Mouse (Mus musculus): ENCODE measurements around the gene Stk4. TPM values are rescaled to one million over a fixed set of nuclear protein-coding genes. Genes with fewer than 3 reads are reported as not detected.
A peak's percentile ranks its signal among the peaks of the same experiment; 100 is the strongest.

Gene Stk4
- polyA plus RNA-seq, 2 experiments, result 16.1 to 23.2 TPM

DNA sequence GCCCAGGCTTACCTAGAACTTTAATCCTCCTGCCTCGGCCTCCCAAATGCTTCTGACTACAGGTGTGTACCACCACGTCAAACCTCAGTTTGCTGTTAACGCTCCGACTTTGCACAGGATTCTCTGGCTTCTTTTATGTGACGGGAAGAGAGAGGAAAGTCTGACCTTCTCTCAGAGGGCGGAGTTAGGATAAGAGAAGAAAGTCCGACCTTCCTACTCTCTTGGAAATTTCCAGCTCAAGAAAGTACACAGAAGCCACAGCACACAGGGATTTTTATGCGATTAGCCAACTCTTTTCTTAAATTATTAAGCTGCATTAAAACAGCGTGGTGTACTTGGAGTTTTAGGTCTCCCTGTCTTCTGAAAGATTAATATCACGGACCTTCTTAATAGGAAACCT is 74.4 kb downstream of the Stk4 start:
- DNase-seq (ENCODE audit: low spot score) (no peak), ATAC-seq (ENCODE audit: low FRiP score, low read depth) (no peak)
- Histone ChIP-seq H3K9ac (ENCODE audit: low read depth, low read length, severe bottlenecking) (no peak overlapping the region), H3K4me2 (replicated peaks; ENCODE audit: low read depth, low read length, severe bottlenecking) (no peak overlapping the region), H3K27ac (replicated peaks; ENCODE audit: low read depth, low read length) (no peak overlapping the region), H3K4me3 (replicated peaks; ENCODE audit: low read length) (no peak overlapping the region), H3K9me3 (ENCODE audit: control insufficient read depth, low read length) (no peaks in the 10 kb centered on the region), H3K4me1 (ENCODE audit: control insufficient read depth, insufficient read depth, low read length) (peaks cover 42% of the 10 kb centered on the region), H3K36me3 (ENCODE audit: control insufficient read depth, insufficient read depth, low read length) (peaks cover 2% of the 10 kb centered on the region; the same call in 1 of the 2 replicates), H3K27me3 (ENCODE audit: control insufficient read depth, insufficient read depth, low read length) (no peaks in the 10 kb centered on the region)
- TF ChIP-seq POLR2A (IDR thresholded peaks at IDR 0.05; ENCODE audit: borderline replicate concordance, extremely low read depth, insufficient read depth, insufficient read length), result no peak
- 81% methylated on average over 10 of the region's 10 CpGs for WGBS

DNA sequence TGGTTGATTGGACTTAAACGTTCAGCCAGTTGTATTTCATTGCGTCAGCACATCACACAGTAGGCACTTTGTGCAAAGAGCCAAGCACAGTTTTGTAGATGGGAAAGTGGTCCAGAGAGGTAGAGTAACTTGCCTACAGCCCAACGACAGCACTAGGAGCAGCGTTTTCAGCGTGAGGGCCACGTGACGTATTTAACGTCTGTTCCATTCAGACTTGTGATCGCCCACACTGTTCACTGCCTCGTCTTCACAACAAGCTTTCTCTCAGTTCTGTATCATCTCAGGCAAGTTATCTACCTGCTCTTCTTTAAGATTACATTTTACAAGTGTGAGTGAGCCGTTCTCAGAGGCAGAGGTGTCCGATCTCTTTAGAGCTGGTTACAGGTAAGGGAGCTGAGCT is 76.4 kb downstream of the Stk4 start:
- Histone ChIP-seq H3K4me2 (replicated peaks; ENCODE audit: low read depth, low read length, severe bottlenecking) (no peak overlapping the region), H3K36me3 (ENCODE audit: control insufficient read depth, insufficient read depth, low read length) (peaks cover 2% of the 10 kb centered on the region), H3K9me3 (ENCODE audit: control insufficient read depth, low read length) (no peaks in the 10 kb centered on the region), H3K4me3 (replicated peaks; ENCODE audit: low read length) (no peak overlapping the region), H3K4me1 (ENCODE audit: control insufficient read depth, insufficient read depth, low read length) (peaks cover 48% of the 10 kb centered on the region), H3K27me3 (ENCODE audit: control insufficient read depth, insufficient read depth, low read length) (no peaks in the 10 kb centered on the region), H3K27ac (replicated peaks; ENCODE audit: low read depth, low read length) (no peak overlapping the region), H3K9ac (ENCODE audit: low read depth, low read length, severe bottlenecking) (no peak overlapping the region)
- TF ChIP-seq POLR2A (IDR thresholded peaks at IDR 0.05; ENCODE audit: borderline replicate concordance, extremely low read depth, insufficient read depth, insufficient read length), result no peak
- ATAC-seq (ENCODE audit: low FRiP score, low read depth) (no peak), DNase-seq (ENCODE audit: low spot score) (no peak)
- WGBS, result 95% methylated on average over 12 of the region's 12 CpGs

DNA sequence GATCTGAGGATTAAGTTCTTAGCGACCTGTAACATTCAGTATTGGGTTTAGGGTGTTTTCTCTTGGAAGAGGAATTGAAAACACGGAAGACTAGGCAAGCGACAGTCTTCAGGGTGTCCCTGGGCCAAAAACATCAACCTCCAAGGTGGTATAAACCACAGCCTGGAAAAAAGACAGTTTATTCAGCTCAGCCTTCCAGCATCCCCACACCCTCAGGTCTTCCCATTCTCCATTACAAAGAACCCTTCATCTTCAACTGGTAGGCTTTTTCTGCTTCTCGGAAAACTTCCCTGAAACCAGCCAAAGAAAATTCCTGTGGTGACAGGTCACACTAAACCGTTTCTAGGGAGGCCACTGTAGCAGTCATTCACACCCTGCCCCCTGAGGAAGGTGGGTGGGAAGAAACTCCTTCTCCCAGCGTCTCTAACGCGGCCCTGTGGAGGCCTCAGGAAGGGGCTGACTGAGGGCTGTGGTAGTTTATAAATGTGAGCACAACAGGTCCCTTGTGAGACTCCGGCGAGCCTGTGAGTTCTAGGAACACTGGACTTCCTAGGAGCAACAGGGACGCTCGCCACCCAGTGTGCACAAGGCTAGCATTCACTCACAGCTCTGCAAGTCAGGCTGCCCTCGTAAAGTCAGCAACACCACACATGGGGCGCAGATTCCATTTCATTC is 80.1 kb downstream of the Stk4 start:
- Histone ChIP-seq H3K9ac (ENCODE audit: low read depth, low read length, severe bottlenecking) (peak overlapping the region; percentile 36; the same call in 1 of the 2 replicates), H3K27ac (replicated peaks; ENCODE audit: low read depth, low read length) (peak overlapping the region; percentile 79), H3K4me2 (replicated peaks; ENCODE audit: low read depth, low read length, severe bottlenecking) (0 out of 2 replicates have a peak overlapping the region, but pooled peaks have one; percentile 21), H3K36me3 (ENCODE audit: control insufficient read depth, insufficient read depth, low read length) (peaks cover 21% of the 10 kb centered on the region), H3K4me1 (ENCODE audit: control insufficient read depth, insufficient read depth, low read length) (peaks cover 31% of the 10 kb centered on the region), H3K9me3 (ENCODE audit: control insufficient read depth, low read length) (no peaks in the 10 kb centered on the region), H3K27me3 (ENCODE audit: control insufficient read depth, insufficient read depth, low read length) (no peaks in the 10 kb centered on the region), H3K4me3 (replicated peaks; ENCODE audit: low read length) (no peak overlapping the region)
- DNase-seq (ENCODE audit: low spot score), result peak; percentile 72
- peak; percentile 87 for ATAC-seq (ENCODE audit: low FRiP score, low read depth)
- TF ChIP-seq POLR2A (IDR thresholded peaks at IDR 0.05; ENCODE audit: borderline replicate concordance, extremely low read depth, insufficient read depth, insufficient read length), result no peak
- WGBS, result 16% methylated on average over 14 of the region's 14 CpGs

DNA sequence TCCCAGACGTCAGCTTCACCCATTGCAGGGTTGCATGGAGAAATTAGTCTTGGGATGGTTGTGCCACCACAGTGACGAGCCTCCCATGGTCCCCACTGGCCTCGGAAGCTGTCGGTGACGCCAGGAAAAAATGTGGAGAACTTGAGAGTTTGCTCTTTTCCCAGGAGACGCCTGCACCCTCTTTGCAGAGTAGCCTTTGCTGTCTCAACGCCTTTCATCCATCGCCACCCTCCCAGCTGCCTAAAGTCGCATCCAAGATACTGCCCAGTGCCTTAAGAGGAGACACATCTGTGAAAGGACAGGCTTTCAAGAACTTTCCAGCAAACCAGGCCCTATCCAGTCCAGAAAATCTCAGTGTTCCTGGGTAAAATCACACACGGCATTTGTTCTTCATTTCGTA is 82.2 kb downstream of the Stk4 start:
- DNase-seq (ENCODE audit: low spot score) (no peak), ATAC-seq (ENCODE audit: low FRiP score, low read depth) (no peak)
- Histone ChIP-seq H3K27me3 (ENCODE audit: control insufficient read depth, insufficient read depth, low read length) (no peaks in the 10 kb centered on the region), H3K4me1 (ENCODE audit: control insufficient read depth, insufficient read depth, low read length) (peaks cover 31% of the 10 kb centered on the region), H3K9ac (ENCODE audit: low read depth, low read length, severe bottlenecking) (no peak overlapping the region), H3K9me3 (ENCODE audit: control insufficient read depth, low read length) (no peaks in the 10 kb centered on the region), H3K36me3 (ENCODE audit: control insufficient read depth, insufficient read depth, low read length) (peaks cover 21% of the 10 kb centered on the region), H3K27ac (replicated peaks; ENCODE audit: low read depth, low read length) (peak overlapping the region; percentile 14; the same call in 1 of the 2 replicates), H3K4me3 (replicated peaks; ENCODE audit: low read length) (no peak overlapping the region), H3K4me2 (replicated peaks; ENCODE audit: low read depth, low read length, severe bottlenecking) (no peak overlapping the region)
- 94% methylated on average over 11 of the region's 11 CpGs for WGBS
- TF ChIP-seq POLR2A (IDR thresholded peaks at IDR 0.05; ENCODE audit: borderline replicate concordance, extremely low read depth, insufficient read depth, insufficient read length), result no peak

DNA sequence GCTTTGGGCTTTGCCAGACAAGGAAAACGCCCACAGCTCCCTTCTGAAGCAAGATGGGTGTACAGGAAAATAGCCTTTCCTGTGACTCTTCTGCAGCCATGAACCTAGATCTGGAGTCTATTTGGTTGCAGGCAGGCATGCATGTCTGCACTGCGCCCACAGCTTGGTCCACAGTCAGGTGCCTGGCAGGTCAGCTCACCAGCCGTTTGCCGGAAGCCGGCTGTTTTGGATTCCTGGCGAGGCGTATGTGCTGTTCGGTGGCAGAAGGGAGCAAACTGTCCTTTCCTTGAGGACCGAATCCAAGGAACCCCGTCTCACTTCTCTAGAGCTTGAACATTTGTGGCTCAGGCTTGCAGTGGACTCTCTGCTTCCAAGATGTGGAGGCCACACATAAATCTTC is 83.9 kb downstream of the Stk4 start:
- 88% methylated on average over 10 of the region's 10 CpGs for WGBS
- no peak for ATAC-seq (ENCODE audit: low FRiP score, low read depth)
- no peak for DNase-seq (ENCODE audit: low spot score)
- peaks cover 24% of the 10 kb centered on the region for H3K4me1 ChIP-seq (ENCODE audit: control insufficient read depth, insufficient read depth, low read length)
- H3K36me3 ChIP-seq (ENCODE audit: control insufficient read depth, insufficient read depth, low read length), result peaks cover 21% of the 10 kb centered on the region
- no peaks in the 10 kb centered on the region for H3K27me3 ChIP-seq (ENCODE audit: control insufficient read depth, insufficient read depth, low read length)
- no peak for TF ChIP-seq POLR2A (IDR thresholded peaks at IDR 0.05; ENCODE audit: borderline replicate concordance, extremely low read depth, insufficient read depth, insufficient read length)
- no peak overlapping the region for H3K4me2 ChIP-seq (replicated peaks; ENCODE audit: low read depth, low read length, severe bottlenecking)
- H3K27ac ChIP-seq (replicated peaks; ENCODE audit: low read depth, low read length), result no peak overlapping the region
- H3K9ac ChIP-seq (ENCODE audit: low read depth, low read length, severe bottlenecking), result no peak overlapping the region
- no peak overlapping the region for H3K4me3 ChIP-seq (replicated peaks; ENCODE audit: low read length)
- no peaks in the 10 kb centered on the region for H3K9me3 ChIP-seq (ENCODE audit: control insufficient read depth, low read length)
